Comparison of ENCODE assay signal across 12 mouse cellular contexts in the genomic region with DNA sequence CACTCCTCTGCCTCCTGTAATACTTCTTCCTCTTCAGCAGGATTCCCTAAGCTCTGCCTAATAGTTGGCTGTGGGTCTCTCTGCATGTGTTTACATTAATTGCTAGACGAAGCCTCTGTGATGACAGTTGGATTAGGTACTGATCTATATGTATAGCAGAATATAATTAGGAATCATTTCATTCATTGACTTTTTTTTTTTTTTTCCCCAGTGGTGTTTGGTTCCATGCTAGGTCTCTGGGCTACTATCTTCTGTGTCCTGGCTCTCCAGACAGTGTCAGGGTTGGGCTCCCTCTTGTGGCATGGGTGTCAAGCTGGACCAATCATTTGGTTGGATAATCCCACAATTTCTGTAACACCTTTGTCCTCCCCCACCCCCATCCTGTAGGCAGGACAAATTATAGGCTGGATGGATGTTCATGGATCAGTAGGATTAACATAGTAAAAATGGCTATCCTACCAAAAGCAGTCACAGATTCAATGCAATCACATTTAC.
DNase-seq lines count a peak whose midpoint lies in the region; ATAC-seq and TF ChIP-seq lines count a peak whose summit lies in the region.
"Had no signal": no experiment of that assay in that cellular context is flagged by ENCODE, and none has a peak within 500 bp of the region (broad histone marks: within the 10 kb centered on the region; RNA-seq: fewer than 3 reads in every experiment).

No protein-coding gene starts in this region.

- H3K9ac ChIP-seq in lung, postnatal 0 days (replicated peaks; ENCODE audit: low read depth) = no peak overlapping the region
- no peak overlapping the region for H3K9ac ChIP-seq in neural tube, embryonic 15.5 days (replicated peaks)
- H3K9ac ChIP-seq: forebrain, embryonic 12.5 days; limb, embryonic 12.5 days had no signal

- H3K9me3 ChIP-seq in lung, postnatal 0 days (ENCODE audit: low read length) = no peaks in the 10 kb centered on the region
- H3K9me3 ChIP-seq in neural tube, embryonic 15.5 days (replicated peaks) = no peaks in the 10 kb centered on the region
- H3K9me3 ChIP-seq: forebrain, embryonic 12.5 days; limb, embryonic 12.5 days had no signal

- H3K36me3 ChIP-seq in lung, postnatal 0 days (ENCODE audit: insufficient read depth, low read length) = no peaks in the 10 kb centered on the region
- no peaks in the 10 kb centered on the region for H3K36me3 ChIP-seq in neural tube, embryonic 15.5 days
- H3K36me3 ChIP-seq: forebrain, embryonic 12.5 days had no signal

- H3K27me3 ChIP-seq in cerebellum, adult 2 months (ENCODE audit: control insufficient read depth, insufficient read depth, low read length) = no peaks in the 10 kb centered on the region
- no peaks in the 10 kb centered on the region for H3K27me3 ChIP-seq in lung, postnatal 0 days (replicated peaks; ENCODE audit: insufficient read depth, low read length)
- no peaks in the 10 kb centered on the region for H3K27me3 ChIP-seq in neural tube, embryonic 15.5 days (replicated peaks)
- H3K27me3 ChIP-seq: forebrain, embryonic 12.5 days; limb, embryonic 12.5 days had no signal

- ATAC-seq in lung, postnatal 0 days = no peak
- ATAC-seq in neural tube, embryonic 15.5 days (ENCODE audit: low FRiP score) = no peak
- ATAC-seq: CD4-positive, CD25-positive, alpha-beta regulatory T cell, adult 4 months had no signal

- TF ChIP-seq CTCF in cerebellum, adult 2 months (IDR thresholded peaks at IDR 0.05; ENCODE audit: borderline replicate concordance, insufficient read depth, low read depth, low read length) = peak; percentile 44; the same call in 1 of the 2 replicates
- peak; percentile 55 for TF ChIP-seq CTCF in lung, postnatal 0 days (IDR thresholded peaks at IDR 0.05)

- no peak overlapping the region for H3K4me3 ChIP-seq in cerebellum, adult 2 months (replicated peaks; ENCODE audit: insufficient read depth, low read depth, low read length)
- no peak overlapping the region for H3K4me3 ChIP-seq in lung, postnatal 0 days (ENCODE audit: low read depth, low read length)
- no peak overlapping the region for H3K4me3 ChIP-seq in neural tube, embryonic 15.5 days (replicated peaks)
- H3K4me3 ChIP-seq: forebrain, embryonic 12.5 days; limb, embryonic 12.5 days had no signal

- TF ChIP-seq POLR2A in cerebellum, adult 2 months (IDR thresholded peaks at IDR 0.05; ENCODE audit: borderline replicate concordance, insufficient read depth, low read length) = no peak

- WGBS in cerebellum, adult 2 months = 72% methylated on average over 1 of the region's 1 CpGs
- WGBS in lung, postnatal 0 days = 54% methylated on average over 1 of the region's 1 CpGs
- WGBS in neural tube, embryonic 15.5 days = 59% methylated on average over 1 of the region's 1 CpGs

- H3K4me1 ChIP-seq in cerebellum, adult 2 months (ENCODE audit: control insufficient read depth, insufficient read depth, low read length) = no peaks in the 10 kb centered on the region; the same call in 1 of the 2 replicates
- H3K4me1 ChIP-seq in lung, postnatal 0 days (ENCODE audit: insufficient read depth, low read depth, low read length) = no peaks in the 10 kb centered on the region
- H3K4me1 ChIP-seq in neural tube, embryonic 15.5 days = no peaks in the 10 kb centered on the region
- H3K4me1 ChIP-seq: forebrain, embryonic 12.5 days had no signal

- TF ChIP-seq EP300 in lung, postnatal 0 days (IDR thresholded peaks at IDR 0.05) = no peak

- no peak overlapping the region for H3K27ac ChIP-seq in cerebellum, adult 2 months (ENCODE audit: insufficient read depth, low read length)
- no peak overlapping the region for H3K27ac ChIP-seq in lung, postnatal 0 days (ENCODE audit: low read length)
- H3K27ac ChIP-seq in neural tube, embryonic 15.5 days (replicated peaks) = no peak overlapping the region
- H3K27ac ChIP-seq: forebrain, embryonic 12.5 days; limb, embryonic 12.5 days had no signal

- no peak overlapping the region for H3K4me2 ChIP-seq in lung, postnatal 0 days (replicated peaks; ENCODE audit: low read depth, low read length)
- no peak overlapping the region for H3K4me2 ChIP-seq in neural tube, embryonic 15.5 days
- H3K4me2 ChIP-seq: forebrain, embryonic 12.5 days; limb, embryonic 12.5 days had no signal

- peak; percentile 29 to 34 for DNase-seq in cerebellum, adult 2 months
- no peak for DNase-seq in cerebellum, postnatal 4 days (ENCODE audit: low spot score in 2 of 2)
- peak; percentile 46 for DNase-seq in kidney, postnatal 10 days
- no peak for DNase-seq in kidney, adult 11 months
- peak; percentile 23 for DNase-seq in NIH3T3 (ENCODE audit: low read depth)
- DNase-seq in lung, postnatal 0 days (ENCODE audit: low spot score) = no peak
- DNase-seq in B cell, adult 2 months = no peak
- DNase-seq: midbrain, embryonic 14.5 days had no signal

Comparison
In these comparisons a context has a peak if more than half of its experiments do, and no peak if none do; other contexts are left out.
1. DNase-seq: peak in cerebellum, adult 2 months (2 of 2), kidney, postnatal 10 days (single experiment) and NIH3T3 (single experiment); none in cerebellum, postnatal 4 days (0 of 2), kidney, adult 11 months (single experiment), lung, postnatal 0 days (single experiment) and B cell, adult 2 months (0 of 2).